11 mouse cellular contexts compared by ENCODE assay signal in the genomic region with DNA sequence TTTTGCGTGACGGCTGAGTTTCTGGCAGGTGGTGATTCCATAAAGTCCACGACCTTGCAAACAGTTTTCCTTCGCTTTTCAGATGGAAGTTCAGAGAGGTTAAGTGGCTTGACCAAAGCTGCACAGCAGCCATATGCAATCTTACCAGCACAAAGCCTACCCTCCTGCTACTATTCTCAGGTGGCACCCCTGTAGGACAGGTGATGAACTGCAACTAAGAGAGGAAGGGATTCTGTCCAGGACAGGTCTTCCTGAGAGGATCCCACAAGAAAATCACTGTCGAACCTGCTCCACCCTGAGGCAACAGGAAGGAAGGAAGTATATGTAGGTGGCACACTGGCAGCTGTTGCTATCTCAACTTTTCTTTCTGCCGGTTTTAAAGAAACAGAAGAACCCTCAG. TPM values are rescaled to one million over a fixed set of nuclear protein-coding genes. Genes with fewer than 3 reads are reported as not detected.
DNase-seq lines count a peak whose midpoint lies in the region; ATAC-seq and TF ChIP-seq lines count a peak whose summit lies in the region.
"Had no signal": no experiment of that assay in that cellular context is flagged by ENCODE, and none has a peak within 500 bp of the region (broad histone marks: within the 10 kb centered on the region; RNA-seq: fewer than 3 reads in every experiment).

No protein-coding gene starts in this region.

- TF ChIP-seq POLR2A in thymus, adult 2 months (IDR thresholded peaks at IDR 0.05; ENCODE audit: control insufficient read depth, extremely low read depth, insufficient read depth, low read length, poor library complexity), result no peak

- H3K4me2 ChIP-seq in forebrain, postnatal 0 days (ENCODE audit: low read depth), result no peak overlapping the region
- no peak overlapping the region for H3K4me2 ChIP-seq in forebrain, embryonic 14.5 days (ENCODE audit: low read length)
- H3K4me2 ChIP-seq in kidney, embryonic 15.5 days, result 0 out of 2 replicates have a peak overlapping the region, but pooled peaks have one; percentile 17

- no peak for ATAC-seq in forebrain, postnatal 0 days
- no peak for ATAC-seq in forebrain, embryonic 14.5 days
- no peak for ATAC-seq in kidney, embryonic 15.5 days (replicated peaks; ENCODE audit: low FRiP score)
- ATAC-seq: forebrain, embryonic 16.5 days; Patski had no signal

- H3K4me3 ChIP-seq in forebrain, postnatal 0 days (ENCODE audit: low read depth, low read length), result no peak overlapping the region
- no peak overlapping the region for H3K4me3 ChIP-seq in forebrain, embryonic 14.5 days (ENCODE audit: low read depth, low read length)
- H3K4me3 ChIP-seq in kidney, embryonic 15.5 days (replicated peaks), result no peak overlapping the region
- H3K4me3 ChIP-seq in thymus, adult 2 months (ENCODE audit: control insufficient read depth, insufficient read depth, low read length), result peak overlapping the region; percentile 21

- H3K27ac ChIP-seq in forebrain, postnatal 0 days (ENCODE audit: low read depth, low read length), result no peak overlapping the region
- no peak overlapping the region for H3K27ac ChIP-seq in forebrain, embryonic 14.5 days (ENCODE audit: low read depth, low read length)
- H3K27ac ChIP-seq in kidney, embryonic 15.5 days, result peak overlapping the region; percentile 66
- H3K27ac ChIP-seq in thymus, adult 2 months (ENCODE audit: control insufficient read depth, insufficient read depth, low read length), result peak overlapping the region; percentile 32; the same call in 1 of the 2 replicates

- 68% methylated on average over 6 of the region's 6 CpGs for WGBS in forebrain, postnatal 0 days
- 76% methylated on average over 6 of the region's 6 CpGs for WGBS in forebrain, embryonic 14.5 days
- WGBS in kidney, embryonic 15.5 days, result 59% methylated on average over 6 of the region's 6 CpGs
- WGBS in thymus, adult 2 months, result 60% methylated on average over 6 of the region's 6 CpGs

- H3K36me3 ChIP-seq in forebrain, postnatal 0 days (ENCODE audit: insufficient read depth), result peaks cover 6% of the 10 kb centered on the region; the same call in 1 of the 2 replicates
- H3K36me3 ChIP-seq in forebrain, embryonic 14.5 days (ENCODE audit: control insufficient read depth, insufficient read depth, low read length), result no peaks in the 10 kb centered on the region
- H3K36me3 ChIP-seq in kidney, embryonic 15.5 days, result peaks cover 2% of the 10 kb centered on the region; the same call in 1 of the 2 replicates
- H3K36me3 ChIP-seq in thymus, adult 2 months (ENCODE audit: control insufficient read depth, insufficient read depth, low read length), result no peaks in the 10 kb centered on the region

- H3K9ac ChIP-seq in forebrain, postnatal 0 days, result no peak overlapping the region
- no peak overlapping the region for H3K9ac ChIP-seq in forebrain, embryonic 14.5 days (ENCODE audit: low read length)
- H3K9ac ChIP-seq in kidney, embryonic 15.5 days, result no peak overlapping the region

- no peak for DNase-seq in forebrain, postnatal 0 days
- DNase-seq in forebrain, embryonic 14.5 days (ENCODE audit: low spot score), result no peak
- DNase-seq in kidney, postnatal 10 days, result no peak
- peak; percentile 27 for DNase-seq in thymus, adult 2 months
- DNase-seq in thymus, postnatal 10 days (ENCODE audit: low spot score in 2 of 2), result no peak
- no peak for DNase-seq in urinary bladder, postnatal 10 days (ENCODE audit: low spot score)
- DNase-seq in testis, postnatal 14 days (ENCODE audit: low spot score), result no peak
- DNase-seq: right cerebral cortex, postnatal 4 days had no signal

- peak; percentile 16; the same call in 1 of the 2 replicates for TF ChIP-seq CTCF in forebrain, postnatal 0 days (IDR thresholded peaks at IDR 0.05; ENCODE audit: low read depth)
- no peak for TF ChIP-seq CTCF in thymus, adult 2 months (IDR thresholded peaks at IDR 0.05; ENCODE audit: borderline replicate concordance, control insufficient read depth, extremely low read depth, insufficient read depth, low read length, poor library complexity)

- no peaks in the 10 kb centered on the region for H3K27me3 ChIP-seq in forebrain, postnatal 0 days (ENCODE audit: insufficient read depth, low read length)
- no peaks in the 10 kb centered on the region for H3K27me3 ChIP-seq in forebrain, embryonic 14.5 days (replicated peaks; ENCODE audit: control insufficient read depth, insufficient read depth, low read length)
- H3K27me3 ChIP-seq in kidney, embryonic 15.5 days, result no peaks in the 10 kb centered on the region
- no peaks in the 10 kb centered on the region for H3K27me3 ChIP-seq in thymus, adult 2 months (ENCODE audit: control insufficient read depth, insufficient read depth, low read length)
- H3K27me3 ChIP-seq: Patski had no signal

- no peaks in the 10 kb centered on the region for H3K4me1 ChIP-seq in forebrain, postnatal 0 days (ENCODE audit: insufficient read depth)
- H3K4me1 ChIP-seq in forebrain, embryonic 14.5 days (ENCODE audit: control insufficient read depth, insufficient read depth, low read length), result peaks cover 7% of the 10 kb centered on the region; the same call in 1 of the 2 replicates
- peaks cover 69% of the 10 kb centered on the region for H3K4me1 ChIP-seq in kidney, embryonic 15.5 days
- H3K4me1 ChIP-seq in thymus, adult 2 months (replicated peaks; ENCODE audit: control insufficient read depth, insufficient read depth, low read length), result peaks cover 26% of the 10 kb centered on the region

- H3K9me3 ChIP-seq in forebrain, postnatal 0 days (ENCODE audit: low read length), result no peaks in the 10 kb centered on the region
- H3K9me3 ChIP-seq in forebrain, embryonic 14.5 days (replicated peaks; ENCODE audit: control insufficient read depth, low read length), result no peaks in the 10 kb centered on the region
- no peaks in the 10 kb centered on the region for H3K9me3 ChIP-seq in kidney, embryonic 15.5 days (replicated peaks)

RNA-seq across cellular contexts. Expression of a gene that starts 17.1 kb away (rescaled TPM):
- total RNA-seq in forebrain, postnatal 0 days (2014; rRNA removed), result 7.8 and 7.9 TPM in 2 replicates
- polyA plus RNA-seq in forebrain, postnatal 0 days (2015; fragmentation: Nextera tagmentation; extraction: Ambion mirVana), result 1.5 and 1.9 TPM in 2 replicates
- polyA plus RNA-seq in forebrain, embryonic 14.5 days (2014; fragmentation: Nextera tagmentation; extraction: Ambion mirVana), result 0.76 and 0.96 TPM in 2 replicates
- 5.5 and 7.1 TPM in 2 replicates for polyA plus RNA-seq in kidney, embryonic 15.5 days (2015; fragmentation: Nextera tagmentation; extraction: Ambion mirVana)
- polyA plus RNA-seq in thymus, adult 2 months (2012; rRNA removed), result 17.1 and 17.9 TPM in 2 replicates

Comparison
In these comparisons a context has a peak if more than half of its experiments do, and no peak if none do; other contexts are left out.
1. H3K27ac ChIP-seq: peak in kidney, embryonic 15.5 days (single experiment) and thymus, adult 2 months (single experiment); none in forebrain, postnatal 0 days (single experiment) and forebrain, embryonic 14.5 days (single experiment).